In genomic region chr14:117473378-117473777, GRCm38 (mm10) we compare ENCODE assay signal across 19 mouse cellular contexts.
DNase-seq lines count a peak whose midpoint lies in the region; ATAC-seq lines count a peak whose summit lies in the region.
"Had no signal": no experiment of that assay in that cellular context is flagged by ENCODE, and none has a peak within 500 bp of the region (broad histone marks: within the 10 kb centered on the region; RNA-seq: fewer than 3 reads in every experiment).

No protein-coding gene starts in this region.

- H3K27ac ChIP-seq in kidney, embryonic 14.5 days (ENCODE audit: low read depth, low read length) = no peak overlapping the region
- H3K27ac ChIP-seq: forebrain, embryonic 10.5 days; heart, adult 2 months; heart, embryonic 13.5 days had no signal

- H3K36me3 ChIP-seq in kidney, embryonic 14.5 days (ENCODE audit: control insufficient read depth, insufficient read depth, low read length) = no peaks in the 10 kb centered on the region
- H3K36me3 ChIP-seq: heart, embryonic 13.5 days had no signal

- WGBS in kidney, embryonic 14.5 days = 50% methylated on average over 2 of the region's 2 CpGs

- no peak overlapping the region for H3K4me2 ChIP-seq in kidney, embryonic 14.5 days (replicated peaks; ENCODE audit: low read depth, low read length)
- H3K4me2 ChIP-seq: heart, embryonic 13.5 days; midbrain, embryonic 11.5 days had no signal

- no peaks in the 10 kb centered on the region for H3K27me3 ChIP-seq in kidney, embryonic 14.5 days (ENCODE audit: control insufficient read depth, insufficient read depth, low read length)
- H3K27me3 ChIP-seq: heart, embryonic 13.5 days had no signal

- H3K4me3 ChIP-seq in kidney, embryonic 14.5 days (ENCODE audit: low read length) = no peak overlapping the region
- H3K4me3 ChIP-seq: forebrain, embryonic 10.5 days; heart, adult 2 months; heart, embryonic 13.5 days had no signal

- no peaks in the 10 kb centered on the region for H3K4me1 ChIP-seq in kidney, embryonic 14.5 days (ENCODE audit: control insufficient read depth, insufficient read depth, low read length)
- H3K4me1 ChIP-seq: forebrain, embryonic 10.5 days; heart, embryonic 13.5 days had no signal

- no peaks in the 10 kb centered on the region for H3K9me3 ChIP-seq in kidney, embryonic 14.5 days (ENCODE audit: control insufficient read depth, low read length)
- H3K9me3 ChIP-seq: forebrain, embryonic 10.5 days; heart, embryonic 13.5 days had no signal

- ATAC-seq in kidney, embryonic 14.5 days (ENCODE audit: low FRiP score, low TSS enrichment) = no peak
- ATAC-seq: activated CD4-positive, CD25-positive, alpha-beta regulatory T cell, adult 4 months; lung, postnatal 0 days had no signal

- DNase-seq in cerebellum, postnatal 10 days = peak; percentile 63 to 65
- DNase-seq in cerebellum, adult 9-10 months = no peak
- peak; percentile 5 for DNase-seq in kidney, adult 18-20 months
- DNase-seq in kidney, adult 8-10 months = peak; percentile 13 to 22
- DNase-seq in kidney, postnatal 14 days = peak; percentile 29
- DNase-seq in spleen, adult 12 weeks (ENCODE audit: low spot score) = no peak
- DNase-seq: adrenal gland, adult 8-10 months; cerebellum, adult 8-10 months; gastrocnemius, postnatal 36 days; heart, adult 2 months; heart, postnatal 14 days; right cerebral cortex, postnatal 14 days; thymus, postnatal 25 days had no signal

- H3K9ac ChIP-seq in kidney, embryonic 14.5 days (ENCODE audit: low read depth, low read length) = no peak overlapping the region
- H3K9ac ChIP-seq: heart, embryonic 13.5 days had no signal

Comparison
In these comparisons a context has a peak if more than half of its experiments do, and no peak if none do; other contexts are left out.
1. DNase-seq: peak in cerebellum, postnatal 10 days (2 of 2), kidney, adult 18-20 months (single experiment), kidney, adult 8-10 months (2 of 2) and kidney, postnatal 14 days (single experiment); none in cerebellum, adult 9-10 months (single experiment) and spleen, adult 12 weeks (single experiment).